Mouse (Mus musculus) lung, embryonic 14.5 days (tissue): ENCODE data around the gene Homer1. TPM values are rescaled to one million over a fixed set of nuclear protein-coding genes. Genes with fewer than 3 reads are reported as not detected.

ENCODE experiments used
- ATAC-seq: fragments of 200-750 bp; cut with Nextera tagmentation; 2 replicates; pipeline ENCODE4 v1.8.0; 2017; ENCODE audit warnings: mild to moderate bottlenecking, moderate TSS enrichment, moderate library complexity; ENCODE audit not compliant: insufficient read depth
- DNase-seq: peaks from one replicate; pipeline ENCODE4 v3.0.0-alpha.2; 2015
- H3K27ac ChIP-seq: fragments of 300-500 bp; sonication (generic); 2 replicates; pipeline ENCODE4 v1.5.1; 2014; ENCODE audit warnings: low read depth, mild to moderate bottlenecking, moderate library complexity
- H3K27me3 ChIP-seq: fragments of 300-500 bp; sonication (generic); 2 replicates; pipeline ENCODE4 v1.6.1; 2014; ENCODE audit warnings: low read length, control low read depth; ENCODE audit not compliant: insufficient read depth
- H3K36me3 ChIP-seq: fragments of 300-500 bp; sonication (generic); 2 replicates; pipeline ENCODE4 v1.6.1; 2014; ENCODE audit warnings: control low read depth; ENCODE audit not compliant: insufficient read depth
- H3K4me1 ChIP-seq: fragments of 300-500 bp; sonication (generic); 2 replicates; pipeline ENCODE4 v1.6.1; 2014; ENCODE audit warnings: antibody characterized with exemption, control low read depth; ENCODE audit not compliant: insufficient read depth
- H3K4me2 ChIP-seq: fragments of 300-500 bp; sonication (generic); 2 replicates; pipeline ENCODE4 v1.6.1; 2014; ENCODE audit warnings: mild to moderate bottlenecking
- H3K4me3 ChIP-seq: fragments of 300-500 bp; sonication (generic); 2 replicates; pipeline ENCODE4 v1.5.1; 2014; ENCODE audit warnings: low read depth, low read length
- H3K9ac ChIP-seq: fragments of 300-500 bp; sonication (generic); 2 replicates; pipeline ENCODE4 v1.6.1; 2014
- H3K9me3 ChIP-seq: fragments of 300-500 bp; sonication (generic); 2 replicates; pipeline ENCODE4 v1.6.1; 2016; ENCODE audit warnings: low read depth, low read length, control low read depth
- CTCF ChIP-seq: IDR thresholded peaks from 2 replicates; pipeline ENCODE4 v1.5.1; 2016; ENCODE audit warnings: antibody characterized with exemption, low read depth
- WGBS: fragments of 180-500 bp; shearing (Covaris S2); extraction: QIAGEN DNeasy Blood & Tissue Kit; methylation state at CpG from one replicate; pipeline ENCODE4 v1.1.7; 2014; 5-methylcytosine and 5-hydroxymethylcytosine counted together
- polyA plus RNA-seq: library from polyadenylated mRNA; unstranded; fragments of >200 nt; fragmentation: Nextera tagmentation; extraction: Ambion mirVana; gene quantifications from 2 replicates; pipeline ENCODE4 v1.2.1, GENCODE M21; 2014

Homer1 gene
- polyA plus RNA-seq, 1 experiment from 2014 or later = 5.8 TPM

DNA sequence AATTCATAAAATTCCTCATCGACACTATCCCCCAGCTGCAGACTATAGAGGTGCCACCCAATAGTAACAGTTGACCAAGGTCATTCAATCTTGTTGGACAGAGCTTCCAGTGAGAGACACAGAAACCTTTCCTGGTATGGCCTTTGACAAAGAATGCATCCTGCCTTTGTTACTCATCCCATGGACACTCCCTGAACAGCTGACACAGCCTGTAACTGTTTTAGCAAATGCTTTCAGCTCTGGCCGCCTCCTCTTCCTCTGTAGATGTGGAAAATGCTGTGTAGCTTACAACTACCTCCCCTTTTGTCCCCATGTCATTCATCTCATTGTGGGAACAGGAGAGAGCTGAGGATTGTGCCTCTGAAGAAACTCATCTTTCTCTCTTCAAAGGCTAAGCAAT lies 118.9 kb downstream of the Homer1 start:
- no peak overlapping the region for H3K4me3 ChIP-seq
- no peak overlapping the region for H3K27ac ChIP-seq
- no peaks in the 10 kb centered on the region for H3K9me3 ChIP-seq
- no peaks in the 10 kb centered on the region for H3K4me1 ChIP-seq
- no peak for ATAC-seq
- no peak overlapping the region for H3K4me2 ChIP-seq
- no peak for TF ChIP-seq CTCF
- H3K27me3 ChIP-seq = no peaks in the 10 kb centered on the region
- H3K36me3 ChIP-seq = no peaks in the 10 kb centered on the region
- no peak overlapping the region for H3K9ac ChIP-seq
- WGBS = 72% methylated on average over 2 of the region's 2 CpGs
- DNase-seq = no peak

DNA sequence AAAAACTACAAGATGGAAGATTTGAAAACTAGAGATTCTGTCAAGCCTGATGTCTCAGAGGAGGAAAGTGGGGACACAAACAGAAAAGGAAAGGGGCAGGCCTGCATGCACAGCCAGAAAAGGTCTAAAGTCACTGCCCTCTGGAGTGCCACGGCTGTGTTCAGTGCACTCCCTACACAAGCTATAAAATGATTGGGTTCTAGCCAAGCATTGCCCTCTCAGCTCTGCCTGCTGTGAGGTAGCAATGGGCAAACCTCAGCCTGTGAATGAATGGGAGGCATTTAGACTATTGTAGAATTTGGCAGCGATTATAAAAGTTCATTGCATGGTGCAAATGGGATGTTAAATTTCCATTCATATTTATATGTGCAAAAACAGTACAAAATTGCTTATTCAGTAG lies 120.3 kb downstream of the Homer1 start:
- no peaks in the 10 kb centered on the region for H3K36me3 ChIP-seq
- ATAC-seq = no peak
- H3K4me3 ChIP-seq = no peak overlapping the region
- H3K27ac ChIP-seq = no peak overlapping the region
- TF ChIP-seq CTCF = no peak
- H3K9me3 ChIP-seq = no peaks in the 10 kb centered on the region
- no peak overlapping the region for H3K9ac ChIP-seq
- H3K4me1 ChIP-seq = no peaks in the 10 kb centered on the region
- DNase-seq = no peak
- no peak overlapping the region for H3K4me2 ChIP-seq
- 78% methylated on average over 2 of the region's 2 CpGs for WGBS
- no peaks in the 10 kb centered on the region for H3K27me3 ChIP-seq

DNA sequence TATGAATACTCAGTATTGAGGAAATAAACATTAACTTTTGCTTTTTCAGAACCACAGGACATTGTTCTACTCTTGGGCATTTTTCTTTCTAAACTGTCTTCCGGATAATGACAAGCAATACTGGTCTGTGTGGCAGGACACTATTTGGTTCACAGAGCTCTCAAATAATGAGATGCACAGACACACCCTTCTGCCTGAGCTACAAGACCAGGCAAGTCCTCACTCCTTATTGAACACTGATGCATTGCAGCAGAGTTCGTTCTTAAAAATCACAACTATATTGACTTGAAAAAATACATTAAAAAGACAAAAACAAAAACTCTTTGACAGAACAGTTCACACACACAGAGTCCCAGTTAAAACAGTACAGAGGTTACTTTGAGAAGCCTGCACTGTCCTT lies 123.8 kb downstream of the Homer1 start:
- Histone ChIP-seq H3K4me1 (no peaks in the 10 kb centered on the region), H3K9ac (no peak overlapping the region), H3K36me3 (no peaks in the 10 kb centered on the region), H3K4me3 (no peak overlapping the region), H3K9me3 (no peaks in the 10 kb centered on the region), H3K4me2 (no peak overlapping the region), H3K27ac (no peak overlapping the region), H3K27me3 (no peaks in the 10 kb centered on the region)
- no peak for TF ChIP-seq CTCF
- WGBS = 85% methylated on average over 2 of the region's 2 CpGs
- DNase-seq (no peak), ATAC-seq (no peak)

DNA sequence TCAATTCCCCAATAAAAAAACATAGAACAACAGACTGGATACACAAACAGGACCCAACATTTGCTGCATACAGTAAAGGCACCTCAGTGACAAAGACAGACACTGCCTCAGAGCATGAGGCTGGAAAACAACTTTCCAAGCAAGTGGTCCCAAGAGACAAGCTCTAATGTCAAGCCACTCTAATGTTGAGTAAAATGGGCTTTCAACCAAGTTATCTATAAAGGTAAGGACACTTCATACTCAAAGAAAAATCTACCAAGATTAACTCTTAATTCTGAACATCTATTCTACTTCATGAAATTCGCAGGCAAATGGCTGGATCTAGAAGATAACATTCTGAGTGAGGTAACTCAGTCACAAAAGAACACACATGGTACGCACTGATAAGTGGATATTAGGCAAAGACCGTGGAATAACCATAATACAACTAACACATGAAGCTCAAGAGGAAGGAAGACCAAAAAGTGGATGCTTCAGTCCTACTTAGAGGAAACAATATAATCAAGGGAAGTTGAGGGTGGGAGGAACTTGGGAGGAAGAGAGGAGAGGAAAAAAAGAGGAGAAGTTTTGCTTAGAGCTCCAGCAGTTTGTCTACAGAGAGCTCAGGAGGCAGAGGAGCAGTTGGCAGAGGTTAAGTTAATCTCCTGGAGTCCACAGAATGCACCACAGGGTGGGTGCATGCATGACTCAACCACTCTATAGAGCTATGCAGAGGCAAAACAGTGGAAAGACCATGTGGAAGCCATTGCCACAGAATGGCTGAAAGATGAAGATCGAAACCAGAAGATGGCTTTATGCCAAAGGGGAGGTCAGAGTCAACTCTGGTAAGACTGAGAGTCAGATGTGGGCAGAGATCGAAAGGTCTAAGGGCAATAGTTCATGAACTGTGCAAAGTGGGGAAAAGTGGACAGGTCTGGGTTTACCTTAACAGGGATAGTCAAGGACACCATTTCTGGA lies 128.8 kb downstream of the Homer1 start:
- no peak for TF ChIP-seq CTCF
- no peaks in the 10 kb centered on the region for H3K4me1 ChIP-seq
- DNase-seq (peak; percentile 6), ATAC-seq (no peak)
- H3K9me3 ChIP-seq = no peaks in the 10 kb centered on the region
- no peak overlapping the region for H3K4me2 ChIP-seq
- WGBS = 87% methylated on average over 5 of the region's 5 CpGs
- H3K9ac ChIP-seq = no peak overlapping the region
- H3K27ac ChIP-seq = no peak overlapping the region
- H3K36me3 ChIP-seq = 0 out of 2 replicates have a peak, but pooled peaks cover 3% of the 10 kb centered on the region
- H3K4me3 ChIP-seq = no peak overlapping the region
- no peaks in the 10 kb centered on the region for H3K27me3 ChIP-seq

DNA sequence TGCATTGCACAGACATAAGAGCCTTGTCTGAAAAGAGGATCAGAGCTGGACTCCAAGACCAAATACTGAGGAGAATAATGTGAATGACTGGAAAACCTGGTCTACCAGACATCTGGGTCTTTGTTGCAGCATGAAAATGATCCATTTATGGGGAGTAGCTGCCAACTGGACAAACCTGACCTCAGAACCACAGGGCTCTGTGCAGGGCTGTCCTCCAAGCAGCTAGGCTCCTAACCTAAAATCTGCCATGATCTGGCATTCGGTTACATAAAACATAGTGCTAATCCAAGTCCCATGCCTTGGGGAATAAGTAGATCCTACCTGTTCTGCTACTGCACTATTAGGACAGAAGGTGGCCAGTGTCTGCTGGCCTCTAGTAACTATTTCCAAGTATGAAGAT lies 129.8 kb downstream of the Homer1 start:
- ATAC-seq (no peak), DNase-seq (no peak)
- TF ChIP-seq CTCF = no peak
- peaks cover 9% of the 10 kb centered on the region for H3K36me3 ChIP-seq
- no peaks in the 10 kb centered on the region for H3K27me3 ChIP-seq
- H3K9ac ChIP-seq = no peak overlapping the region
- H3K27ac ChIP-seq = no peak overlapping the region
- H3K4me1 ChIP-seq = no peaks in the 10 kb centered on the region
- no peak overlapping the region for H3K4me2 ChIP-seq
- H3K4me3 ChIP-seq = no peak overlapping the region
- no peaks in the 10 kb centered on the region for H3K9me3 ChIP-seq
- 94% methylated on average over 1 of the region's 1 CpGs for WGBS

DNA sequence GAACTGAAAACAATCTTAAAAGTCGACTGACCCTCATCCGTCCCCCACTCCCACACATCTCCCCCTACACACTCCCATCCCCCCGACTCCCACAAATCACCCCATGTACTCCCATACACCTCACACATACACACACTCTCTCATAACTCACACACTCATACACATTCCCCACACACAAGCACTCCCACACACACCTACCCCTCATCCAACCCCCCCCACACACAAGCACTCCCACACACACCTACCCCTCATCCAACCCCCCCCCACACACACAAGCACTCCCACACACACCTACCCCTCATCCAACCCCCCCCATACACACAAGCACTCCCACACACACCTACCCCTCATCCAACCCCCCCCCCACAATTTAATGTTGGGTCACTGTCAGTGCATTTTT lies 140.7 kb downstream of the Homer1 start:
- WGBS = 85% methylated on average over 3 of the region's 3 CpGs
- Histone ChIP-seq H3K9me3 (no peaks in the 10 kb centered on the region), H3K27me3 (no peaks in the 10 kb centered on the region), H3K4me2 (no peak overlapping the region), H3K9ac (no peak overlapping the region), H3K4me1 (no peaks in the 10 kb centered on the region), H3K4me3 (no peak overlapping the region), H3K36me3 (peaks cover 33% of the 10 kb centered on the region; the same call in 1 of the 2 replicates), H3K27ac (no peak overlapping the region)
- DNase-seq (no peak), ATAC-seq (no peak)
- TF ChIP-seq CTCF = no peak

DNA sequence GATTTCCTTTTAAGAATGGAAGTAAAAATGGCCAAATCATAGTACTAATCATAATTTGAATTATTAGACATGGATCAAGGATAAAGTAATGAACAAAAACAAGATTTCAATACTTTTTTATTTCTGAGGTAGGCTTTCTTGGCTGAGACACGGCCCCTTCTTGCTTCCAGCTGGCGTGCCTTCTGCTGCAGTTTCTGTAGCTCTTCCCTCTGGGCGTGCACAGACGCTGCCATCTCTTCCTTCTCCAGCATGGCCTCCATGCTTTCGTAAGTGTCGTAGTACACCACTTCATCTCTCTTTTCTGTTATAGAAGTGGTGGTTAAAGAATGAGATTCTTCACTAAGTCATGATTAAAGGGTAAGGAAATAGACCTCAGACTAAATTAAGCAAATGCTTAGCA lies 153.8 kb downstream of the Homer1 start:
- H3K4me2 ChIP-seq = no peak overlapping the region
- no peak for TF ChIP-seq CTCF
- no peak overlapping the region for H3K9ac ChIP-seq
- WGBS = 92% methylated on average over 6 of the region's 6 CpGs
- no peak for DNase-seq
- H3K27me3 ChIP-seq = no peaks in the 10 kb centered on the region
- H3K4me3 ChIP-seq = no peak overlapping the region
- peaks cover 28% of the 10 kb centered on the region; the same call in 1 of the 2 replicates for H3K36me3 ChIP-seq
- ATAC-seq = no peak
- no peaks in the 10 kb centered on the region for H3K9me3 ChIP-seq
- H3K27ac ChIP-seq = no peak overlapping the region
- no peaks in the 10 kb centered on the region for H3K4me1 ChIP-seq

Other genes with a start within 250 kb of the Homer1 start
- 0.38 and 0.53 TPM in 2 replicates for gene Cmya5, start 154.9 kb upstream of the Homer1 start, polyA plus RNA-seq
- 71.9 and 75.3 TPM in 2 replicates for gene Tent2, start 107.2 kb upstream of the Homer1 start, polyA plus RNA-seq
- 6.6 and 7.9 TPM in 2 replicates for gene Jmy, start 200.2 kb downstream of the Homer1 start, polyA plus RNA-seq